Mouse (Mus musculus): ENCODE measurements around the gene Larp4b.

- TF ChIP-seq CTCF (IDR thresholded peaks at IDR 0.05; ENCODE audit: insufficient read depth, low read depth, low read length), result no peak
- TF ChIP-seq POLR2A (IDR thresholded peaks at IDR 0.05; ENCODE audit: insufficient read depth, low read depth, low read length), result no peak
Observed at GRCm38 (mm10) chr13:9195565-9195964, 101.9 kb downstream of the Larp4b start.

Measured in olfactory bulb, adult 2 months (tissue).